Mouse (Mus musculus) kidney, adult 2 months (tissue): ENCODE measurements at regions not wholly inside any gene's neighbourhood (a gene's known extent, or its start where the extent isn't known, plus 50 kb on each side); places are given as distances from the start of the nearest gene placed in this dataset.

ENCODE experiments used
- CTCF ChIP-seq: fragments of 200-500 bp; conservative IDR thresholded peaks from 2 replicates; pipeline ENCODE4 v1.5.1; 2011; ENCODE audit warnings: low read depth, mild to moderate bottlenecking, control low read depth, low read length, moderate library complexity, mixed read lengths; ENCODE audit not compliant: insufficient read depth, insufficient read length
- POLR2A ChIP-seq: fragments of 200-500 bp; IDR thresholded peaks from one replicate; pipeline ENCODE4 v1.6.1; 2011; ENCODE audit warnings: low read depth, low read length, control low read depth

- TF ChIP-seq CTCF, result peak; percentile 64
- TF ChIP-seq POLR2A, result no peak
Measured at GRCm38 (mm10) chr17:4109263-4109662, 413.2 kb upstream of the Nox3 start.
